Mouse (Mus musculus) 416B (cell line): ENCODE data around the gene Xylt1.
A peak's percentile ranks its signal among the peaks of the same experiment; 100 is the strongest.

Experiments used
- DNase-seq: peaks from one replicate; pipeline ENCODE4 v3.0.0; 2011; ENCODE audit warnings: low read depth

Xylt1 gene

DNA sequence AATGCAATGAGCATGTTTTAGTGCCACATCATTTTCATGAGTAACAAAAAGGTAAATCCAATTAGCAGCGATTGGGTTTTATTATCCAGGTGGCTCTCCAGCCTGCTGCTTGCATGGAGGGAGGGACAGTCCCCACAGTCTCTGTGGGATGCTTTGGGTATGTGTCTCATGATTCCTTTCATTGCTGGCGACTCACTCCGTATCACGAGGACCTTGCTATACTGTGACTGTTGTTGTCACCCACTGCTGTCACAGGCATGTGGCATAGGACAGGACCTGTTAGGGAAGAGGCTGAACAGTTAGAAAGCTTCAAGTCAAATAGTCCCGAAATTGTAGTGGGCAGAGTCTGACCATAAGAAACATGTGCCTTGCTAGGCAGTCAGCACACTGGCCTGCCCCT lies 234.1 kb downstream of the Xylt1 start:
- DNase-seq = no peak

DNA sequence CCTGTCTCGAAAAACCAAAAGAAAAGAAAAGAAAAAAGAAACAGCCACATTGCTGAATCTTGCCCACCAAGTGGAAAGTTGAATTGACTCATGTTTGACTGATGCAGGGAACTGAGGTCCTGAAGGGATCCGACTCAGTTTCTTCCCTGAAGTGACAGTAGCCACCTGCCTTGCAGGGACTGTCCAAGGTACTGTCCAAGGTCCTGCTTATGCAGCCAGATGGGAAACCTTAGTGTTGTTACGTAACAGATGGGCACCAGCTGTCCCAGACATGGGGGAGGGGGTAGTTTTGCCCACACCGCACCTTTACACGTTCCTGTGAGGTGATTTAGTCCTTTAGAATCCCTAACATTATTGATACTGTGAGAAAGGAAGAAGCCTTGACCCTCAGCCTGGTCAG lies 235.5 kb downstream of the Xylt1 start:
- DNase-seq = peak; percentile 32

DNA sequence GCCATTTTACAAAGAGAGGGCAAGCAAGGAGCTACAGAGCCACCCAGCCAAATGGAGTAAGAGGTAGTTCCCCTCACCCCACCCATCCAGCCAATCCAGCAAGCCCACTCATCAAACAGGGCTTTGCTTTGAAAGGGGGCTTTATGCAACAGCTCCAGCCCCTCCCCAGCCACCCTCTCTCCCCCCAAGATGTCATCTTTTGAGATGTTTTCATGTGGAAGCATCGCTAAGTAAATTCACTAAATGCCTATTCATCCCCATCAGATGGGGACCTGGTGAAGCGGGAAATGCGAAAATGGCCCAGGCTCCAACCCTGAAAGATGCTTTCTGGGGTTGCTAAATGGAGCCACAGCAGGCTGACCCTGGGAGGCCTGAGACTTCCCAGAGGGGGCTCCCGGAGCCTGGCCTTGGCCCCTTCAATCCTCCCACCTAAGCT lies 238.0 kb downstream of the Xylt1 start:
- DNase-seq = no peak

DNA sequence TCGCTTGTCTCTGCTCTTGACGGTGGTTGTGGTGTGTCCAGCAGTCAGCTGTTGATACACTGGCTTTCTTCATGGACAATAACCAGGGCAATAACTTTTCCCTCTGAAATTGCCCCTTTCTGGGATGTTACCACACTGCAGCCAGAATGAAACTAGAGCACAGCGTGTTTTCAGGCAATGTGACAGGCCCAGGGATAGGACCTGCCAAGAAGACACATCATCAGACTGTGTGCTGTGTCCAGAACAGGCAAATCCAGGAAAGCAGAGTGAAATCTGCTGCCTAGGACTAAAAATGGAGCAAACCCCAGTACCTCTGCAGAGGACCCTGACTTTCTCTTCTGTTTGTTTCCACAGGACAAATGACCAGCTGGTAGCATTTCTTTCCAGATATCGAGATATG lies 240.8 kb downstream of the Xylt1 start:
- DNase-seq = no peak

DNA sequence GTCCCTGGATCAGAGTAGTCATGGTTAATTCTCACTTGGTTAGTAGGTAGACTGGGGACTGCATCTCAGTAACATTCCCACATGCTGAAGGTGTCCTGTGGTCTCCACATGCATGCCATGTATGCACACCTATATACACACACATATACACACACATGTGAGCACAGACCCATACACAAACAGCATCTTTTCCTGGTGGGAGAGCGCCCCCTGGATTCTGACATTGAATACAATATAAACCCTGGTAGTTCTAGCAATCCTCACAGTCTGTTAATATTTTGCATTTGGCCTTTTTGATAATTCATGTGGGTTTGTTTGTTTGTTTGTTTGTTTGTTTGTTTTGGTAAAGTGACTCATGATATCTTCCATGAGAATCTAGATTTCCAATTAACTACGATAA lies 242.0 kb downstream of the Xylt1 start:
- peak; percentile 41 for DNase-seq

DNA sequence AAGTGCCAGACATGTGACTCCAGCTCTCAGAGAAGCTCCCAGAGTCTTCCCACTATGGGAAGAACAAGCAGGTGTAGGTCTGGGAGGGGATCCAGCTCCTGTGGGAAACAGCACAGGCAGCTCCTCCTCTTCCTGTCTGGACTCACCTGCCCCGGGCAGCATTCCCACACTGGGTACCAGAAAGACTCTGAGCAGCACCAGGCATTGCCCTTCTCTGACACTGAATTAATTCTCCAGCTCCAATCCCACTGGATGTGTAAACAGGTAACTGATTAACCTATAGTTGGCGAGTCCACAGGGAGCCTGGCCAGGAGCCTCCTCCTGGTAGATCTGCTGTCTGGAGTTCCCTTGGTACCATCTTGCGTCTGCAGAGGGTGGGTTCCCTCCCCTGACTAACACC lies 248.0 kb downstream of the Xylt1 start:
- no peak for DNase-seq

DNA sequence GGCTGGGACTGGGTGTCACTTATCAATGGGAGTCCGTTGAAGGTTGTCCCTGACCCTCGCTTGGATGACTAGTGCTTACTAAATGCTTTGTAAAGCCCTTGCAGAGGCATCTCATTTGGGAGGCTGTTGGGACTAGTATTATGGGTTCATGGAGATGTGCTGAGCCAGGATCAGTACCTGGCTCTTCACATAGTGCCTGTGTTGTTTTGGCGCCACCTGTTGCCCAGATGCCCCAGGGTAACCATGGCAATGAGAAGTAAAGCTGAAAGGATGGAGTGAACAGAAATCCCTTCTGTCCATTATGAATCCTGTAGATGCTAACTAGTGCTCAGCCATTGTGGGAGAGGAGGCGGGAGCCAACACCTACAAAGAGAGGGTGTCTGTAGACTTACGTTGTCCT lies 249.9 kb downstream of the Xylt1 start:
- DNase-seq = peak; percentile 24

DNA sequence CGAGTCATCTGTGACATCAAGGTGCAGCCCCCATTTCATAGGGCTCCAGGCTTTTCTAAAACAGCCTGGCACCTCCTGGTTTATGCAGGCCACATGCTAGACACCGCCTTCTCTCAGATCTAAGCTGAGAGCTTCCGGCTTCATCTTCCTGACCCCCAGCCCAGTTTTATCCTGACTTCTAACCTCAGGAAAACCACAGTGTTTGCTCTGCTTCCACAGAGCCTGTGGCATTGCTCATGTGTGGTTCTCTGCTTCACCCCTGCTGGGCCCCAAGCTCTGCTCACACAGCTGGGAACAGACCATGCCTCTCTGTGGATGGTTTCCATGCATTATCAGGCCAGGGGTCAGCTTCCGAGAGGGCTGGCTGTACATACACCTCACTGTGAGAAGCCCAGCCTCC lies 254.8 kb downstream of the Xylt1 start:
- DNase-seq = peak; percentile 89

DNA sequence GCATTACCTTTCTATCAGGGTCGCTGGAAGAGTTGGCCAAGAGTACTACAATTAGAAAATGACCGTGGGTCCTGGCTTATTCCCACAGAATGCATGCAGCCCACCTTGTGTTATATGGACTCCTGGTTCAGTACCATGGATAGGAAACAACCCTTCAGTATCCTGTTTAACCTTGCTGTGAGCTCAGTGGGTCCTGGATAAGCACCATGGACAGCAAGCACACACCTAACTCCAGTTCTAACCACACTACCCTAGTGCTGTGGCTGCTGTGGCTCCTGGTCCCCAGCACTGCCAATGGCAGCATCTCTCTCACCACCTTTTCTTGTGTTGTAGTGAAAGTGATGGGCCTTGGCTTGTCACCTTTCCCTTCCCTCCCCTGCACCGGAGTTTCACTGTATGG lies 255.9 kb downstream of the Xylt1 start:
- peak; percentile 48 for DNase-seq

DNA sequence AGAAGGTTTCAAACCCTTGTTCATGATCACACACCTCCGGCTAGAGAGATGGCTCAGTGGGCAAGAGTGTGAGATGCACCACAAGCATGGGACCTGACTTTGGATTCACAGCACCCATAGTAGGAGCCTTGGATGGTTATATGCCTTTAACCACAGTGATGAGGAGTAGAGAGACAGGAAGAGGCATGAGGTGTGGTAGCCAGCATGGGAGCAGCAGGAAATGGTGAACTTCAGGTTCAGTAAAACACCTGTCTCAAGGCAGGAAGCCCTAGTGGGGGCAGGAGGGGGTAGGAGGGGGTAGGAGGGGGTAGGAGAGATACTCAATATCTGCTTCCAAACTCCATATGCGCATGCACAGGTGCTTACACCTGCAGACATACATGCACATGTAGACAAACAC lies 257.2 kb downstream of the Xylt1 start:
- DNase-seq = no peak

DNA sequence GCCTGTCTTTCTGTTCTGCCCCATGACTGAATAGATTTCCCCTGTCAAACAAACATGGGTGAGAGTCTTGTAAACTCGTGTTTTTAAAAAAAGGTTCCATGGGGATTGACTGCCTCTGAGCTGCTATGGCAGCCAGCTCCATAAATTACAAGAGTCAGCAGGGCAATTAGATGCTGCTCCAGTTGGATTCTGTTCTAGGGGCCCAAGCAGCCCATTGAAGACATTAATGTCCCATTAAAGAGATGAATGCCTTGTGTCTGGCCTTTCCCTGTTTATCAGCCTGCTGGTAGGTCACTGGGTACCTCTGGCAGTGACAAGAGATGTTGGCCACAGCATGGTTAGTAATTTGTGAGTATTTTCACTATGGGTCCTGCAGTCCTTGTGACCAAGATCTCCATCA lies 271.9 kb downstream of the Xylt1 start:
- DNase-seq = no peak

DNA sequence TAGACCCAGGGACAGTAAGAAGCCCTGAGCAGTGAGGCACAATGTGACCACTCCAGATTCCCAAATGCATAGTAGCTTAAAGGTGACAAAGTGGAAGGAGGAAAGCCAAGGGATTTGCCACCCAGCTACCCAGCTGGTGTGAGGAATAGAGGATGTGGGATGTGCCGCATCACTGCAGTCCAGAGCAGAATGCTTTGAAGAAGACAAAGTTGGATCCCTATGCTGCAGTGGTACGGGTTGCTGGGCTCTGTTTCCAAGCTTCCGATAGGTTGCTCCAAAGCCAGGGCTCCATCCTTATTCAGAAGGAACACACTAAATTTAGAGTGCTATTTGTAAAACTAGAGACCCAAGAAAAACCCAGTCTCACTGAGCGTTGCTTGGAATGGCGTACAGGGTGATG lies 275.0 kb downstream of the Xylt1 start:
- no peak for DNase-seq

DNA sequence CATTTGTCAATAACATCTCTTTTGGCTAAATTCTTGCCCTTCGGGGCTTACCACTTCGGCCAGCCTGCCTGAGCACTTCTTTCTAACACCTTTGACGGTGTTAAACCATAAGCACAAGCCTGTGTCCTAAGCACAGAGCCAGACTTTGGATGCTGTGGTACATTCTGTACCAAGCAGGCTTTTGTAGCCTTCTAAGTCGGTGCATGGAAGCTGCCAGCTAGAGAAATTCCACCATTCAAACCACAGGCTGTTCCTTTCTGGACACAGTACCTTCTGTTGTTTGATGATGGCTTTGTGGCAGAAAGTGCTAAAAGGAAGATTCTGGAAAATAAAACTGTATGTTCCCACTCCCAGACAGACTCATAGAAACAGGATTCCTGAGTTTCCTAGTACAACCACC lies 277.4 kb downstream of the Xylt1 start:
- no peak for DNase-seq

DNA sequence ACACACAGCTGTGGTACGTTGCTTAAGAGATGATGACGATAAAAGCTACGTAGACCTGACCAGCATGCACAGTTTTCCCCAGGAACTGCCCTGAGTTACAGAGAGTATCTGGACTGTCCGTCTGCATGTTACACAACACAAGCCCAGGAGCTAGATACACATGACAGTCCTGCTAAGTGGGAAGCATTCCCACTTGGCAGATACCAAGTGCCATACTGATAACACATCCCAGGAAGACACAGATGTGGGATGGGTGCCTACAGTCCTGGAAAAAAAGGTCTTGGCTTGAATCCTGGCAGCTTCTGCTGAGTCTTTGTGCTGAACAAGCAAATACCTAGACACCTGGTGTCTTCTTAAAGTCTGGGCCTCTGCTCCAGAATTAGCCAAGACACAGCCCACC lies 278.0 kb downstream of the Xylt1 start:
- no peak for DNase-seq

DNA sequence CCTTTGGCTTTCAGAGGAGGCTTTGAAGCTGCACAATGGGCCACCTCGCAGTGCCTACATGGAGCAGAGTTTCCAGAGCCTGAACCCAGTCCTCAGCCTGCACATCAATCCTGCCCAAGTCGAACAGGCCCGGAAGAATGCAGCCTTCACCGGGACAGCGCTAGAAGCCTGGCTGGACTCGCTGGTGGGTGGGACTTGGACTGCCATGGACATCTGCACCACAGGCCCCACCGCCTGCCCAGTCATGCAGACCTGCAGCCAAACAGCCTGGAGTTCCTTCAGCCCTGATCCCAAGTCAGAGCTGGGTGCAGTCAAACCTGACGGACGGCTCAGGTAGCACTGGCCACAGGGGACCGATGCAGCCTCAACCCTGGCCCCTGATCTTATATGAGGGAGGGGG lies 286.5 kb downstream of the Xylt1 start:
- no peak for DNase-seq

DNA sequence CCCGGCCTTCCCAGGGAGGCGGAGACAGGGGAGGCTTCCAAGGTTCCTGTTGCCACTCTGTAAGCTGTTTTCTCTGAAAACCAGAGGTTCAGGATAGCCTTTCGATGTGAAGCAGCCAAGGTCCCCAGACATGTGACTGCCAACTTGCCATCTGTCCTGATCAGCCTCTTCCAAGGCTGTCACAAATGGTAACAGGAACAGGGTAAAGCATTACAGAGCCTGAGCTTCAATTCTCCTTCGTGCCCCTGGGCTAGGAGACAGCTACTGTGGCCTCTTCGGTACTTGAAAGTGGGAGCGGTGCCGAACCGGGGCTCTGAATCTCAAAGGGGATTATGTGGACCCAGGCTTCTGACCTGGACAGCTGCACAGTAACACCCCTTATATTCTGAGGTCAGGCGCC lies 287.4 kb downstream of the Xylt1 start:
- no peak for DNase-seq

DNA sequence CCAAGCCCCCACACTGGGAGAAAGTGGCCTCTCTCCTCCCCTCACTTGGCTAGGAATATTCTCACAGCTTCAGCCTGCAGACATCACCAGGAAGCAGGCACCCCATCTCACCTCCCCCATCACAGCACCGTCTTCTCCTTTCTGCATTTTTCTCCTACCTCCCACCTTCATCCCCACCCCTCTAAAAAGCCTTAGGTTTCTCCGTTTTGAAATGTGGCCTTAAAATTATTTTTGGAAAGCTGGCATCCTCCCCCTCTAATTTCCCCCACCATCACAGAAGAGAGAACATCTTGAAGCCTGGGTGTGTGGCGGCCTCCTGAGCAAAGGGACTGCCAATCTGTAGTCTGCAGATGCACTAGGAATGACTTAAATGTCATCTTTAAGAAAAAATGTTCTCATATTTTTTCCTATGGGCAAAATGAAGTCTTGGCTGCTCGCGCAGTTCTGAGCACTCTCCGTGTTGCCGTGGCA lies 291.4 kb downstream of the Xylt1 start:
- no peak for DNase-seq

DNA sequence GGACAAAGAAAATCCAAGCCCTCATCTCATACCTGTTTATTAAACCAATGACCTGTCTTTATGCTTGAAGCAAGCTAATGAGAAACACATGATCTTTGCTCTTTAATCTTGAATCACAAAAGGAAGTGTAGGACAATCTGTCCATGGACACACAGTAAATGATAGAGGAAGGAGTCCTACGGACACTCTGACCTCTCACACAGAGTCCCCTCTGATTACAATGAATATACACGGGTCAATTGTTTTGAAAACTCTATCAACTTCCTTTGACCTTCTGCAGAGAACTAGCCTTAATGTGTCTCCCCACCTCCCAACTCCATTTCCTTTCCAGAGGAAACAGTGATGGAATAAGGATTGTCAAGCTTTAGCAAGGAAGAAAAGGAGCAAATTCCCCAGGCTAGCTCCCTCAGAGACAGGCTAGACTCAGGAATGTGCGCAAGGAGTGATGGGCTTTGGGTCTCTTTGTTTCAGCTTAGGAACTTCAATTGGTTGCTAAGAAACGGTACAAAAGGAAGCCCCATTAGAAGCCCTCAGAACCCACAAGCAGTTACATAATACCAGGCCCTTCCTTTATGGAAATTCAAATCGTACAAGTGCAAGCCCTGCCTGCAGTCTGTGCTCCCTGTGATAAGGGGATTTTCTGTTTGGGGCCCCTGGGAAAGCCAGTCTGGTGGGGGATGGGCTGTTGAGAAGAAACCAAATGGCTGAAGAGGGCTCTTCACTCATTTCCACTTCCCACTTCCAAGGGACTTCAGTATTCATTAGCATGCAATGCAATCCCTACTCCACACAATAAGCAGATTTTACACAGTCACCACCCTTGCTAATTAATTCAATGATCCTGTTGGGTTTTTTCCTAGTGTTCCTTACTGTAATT lies 305.6 kb downstream of the Xylt1 start:
- DNase-seq = peak; percentile 37

DNA sequence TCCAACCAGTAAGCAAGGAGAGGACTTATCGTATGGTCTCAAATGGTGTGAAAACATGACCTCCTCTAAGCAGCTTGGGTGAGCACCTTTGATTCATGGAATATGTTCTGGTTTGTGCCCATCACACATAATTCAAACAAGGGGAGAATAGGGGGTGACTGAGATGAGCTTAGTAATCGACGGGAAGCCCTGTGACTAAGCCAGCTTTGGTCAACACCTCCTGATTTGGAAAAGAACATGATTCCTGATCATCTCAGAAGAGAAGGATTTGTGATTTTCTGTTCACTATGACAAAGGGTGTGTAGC lies 306.2 kb downstream of the Xylt1 start:
- no peak for DNase-seq

DNA sequence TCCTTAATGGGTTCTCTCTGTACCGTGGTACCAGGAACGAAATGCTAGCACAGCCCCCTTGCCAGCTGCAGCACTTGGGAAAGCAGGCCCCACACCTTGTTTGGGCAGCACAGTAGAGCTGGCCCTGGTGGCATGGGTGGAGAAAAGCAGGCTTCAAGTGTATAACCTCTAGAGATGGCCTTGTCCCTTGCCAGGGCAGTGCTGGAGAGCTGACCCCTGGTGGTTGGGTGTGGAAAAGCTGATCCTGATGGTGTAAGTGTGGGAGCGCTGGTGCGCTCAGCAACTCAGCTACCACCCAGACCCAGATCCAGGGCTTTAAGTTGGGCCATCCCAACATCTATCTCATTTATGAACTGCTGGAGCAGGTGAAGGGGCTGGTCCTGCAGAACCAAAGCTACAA lies 314.8 kb downstream of the Xylt1 start:
- peak; percentile 52 for DNase-seq

DNA sequence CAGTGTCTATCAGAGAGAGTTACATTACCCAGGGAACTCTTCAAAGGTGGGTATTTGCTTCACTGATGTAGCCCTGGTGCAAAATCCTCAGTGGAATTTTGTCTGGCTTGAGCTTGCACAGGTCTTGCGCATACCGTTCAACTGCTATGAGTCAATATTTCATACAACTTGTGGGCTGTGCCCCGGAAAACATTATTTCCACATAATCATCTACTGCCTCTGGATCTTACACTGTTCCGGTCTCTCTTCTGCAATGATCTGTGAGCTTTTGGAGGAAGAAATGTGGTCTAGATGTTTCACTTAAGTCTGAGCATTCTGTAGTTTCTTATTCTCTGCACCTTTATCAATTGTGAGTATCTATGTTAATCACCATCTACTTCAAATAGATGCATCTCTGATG lies 316.9 kb downstream of the Xylt1 start:
- peak; percentile 12 for DNase-seq

DNA sequence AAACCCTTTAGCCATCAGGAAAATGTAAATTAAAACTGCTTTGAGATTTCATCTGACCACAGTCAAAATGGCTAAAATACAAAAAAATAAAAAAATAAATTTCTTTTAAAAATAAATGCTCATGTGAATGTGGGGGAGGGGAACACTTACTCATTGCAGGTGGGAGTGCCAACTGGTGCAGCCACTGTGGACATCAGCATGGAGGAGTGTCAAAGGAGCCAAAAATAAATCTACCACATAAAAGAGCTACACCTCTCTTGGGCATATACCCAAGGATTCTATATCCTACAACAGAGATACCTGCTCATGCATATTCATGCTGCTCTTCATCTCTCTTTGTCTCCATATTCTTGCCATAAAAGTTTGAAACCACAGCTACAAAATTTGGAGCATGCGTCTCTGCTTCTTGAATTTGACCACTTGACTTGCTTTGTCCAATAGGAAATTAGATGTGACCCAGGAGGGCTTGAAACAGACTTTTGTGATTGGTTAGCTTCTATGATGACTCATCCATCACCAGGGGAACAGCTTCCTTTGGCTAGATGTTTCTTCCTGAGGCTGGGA lies 317.9 kb downstream of the Xylt1 start:
- peak; percentile 11 for DNase-seq

DNA sequence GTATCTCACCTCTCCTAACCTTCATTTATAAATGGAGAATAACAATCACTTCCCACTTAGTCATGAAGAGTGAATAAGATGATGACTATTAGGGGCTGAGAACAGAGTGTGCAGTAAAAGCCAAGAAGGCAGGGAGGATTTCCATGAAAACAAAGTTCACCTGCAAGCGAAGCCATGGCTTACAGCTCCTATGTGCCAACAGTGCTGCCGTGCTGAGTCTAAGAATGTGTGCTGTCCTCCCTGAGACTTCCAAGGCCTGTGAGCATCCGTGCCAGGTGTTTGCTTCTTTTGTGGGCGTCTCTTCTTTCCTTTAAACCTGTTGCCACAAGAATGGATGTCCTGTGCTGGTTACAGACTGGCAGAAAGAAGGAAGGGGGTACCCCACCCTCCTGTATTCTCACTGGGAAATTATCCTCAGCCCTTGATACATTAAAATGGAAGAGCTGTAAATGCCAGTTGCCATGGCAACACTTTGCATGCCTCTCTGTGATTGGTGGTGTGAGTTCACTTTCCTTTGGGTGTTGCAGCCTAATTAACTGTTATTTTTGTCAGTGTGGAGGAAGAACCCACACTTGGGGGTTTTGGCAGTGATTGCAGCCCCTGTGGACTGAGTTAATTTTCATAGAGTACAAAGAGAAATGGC lies 318.7 kb downstream of the Xylt1 start:
- DNase-seq = no peak
